Mouse (Mus musculus): Measurements from ENCODE around the gene Dlg4.

Gene Dlg4

DNA sequence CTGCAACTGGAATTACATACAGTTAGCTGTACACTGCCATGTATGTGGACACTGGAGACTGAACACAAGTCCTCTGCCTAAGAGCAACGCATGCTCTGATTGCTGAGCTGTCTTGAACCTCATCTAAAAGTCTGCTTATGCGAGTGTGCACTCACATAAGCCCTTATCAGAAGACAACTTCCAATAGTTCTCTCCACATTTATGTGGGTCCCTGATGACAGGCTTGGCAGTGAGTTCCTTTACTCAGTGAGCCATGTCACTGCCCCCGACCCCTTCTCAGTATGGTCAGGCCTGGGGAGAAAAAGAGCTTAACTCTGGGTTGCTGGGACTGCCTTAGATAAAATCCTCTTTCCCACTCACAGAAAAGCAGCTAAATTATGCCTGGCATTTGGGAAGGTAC is at the start of gene Dlg4:
TSS of gene Dlg4 (plus strand) at position 274 of the 400 bp plus-strand sequence.
- in situ Hi-C loops (cut with MboI; ENCODE audit: low sequenced_read_pairs) = no loop called here

DNA sequence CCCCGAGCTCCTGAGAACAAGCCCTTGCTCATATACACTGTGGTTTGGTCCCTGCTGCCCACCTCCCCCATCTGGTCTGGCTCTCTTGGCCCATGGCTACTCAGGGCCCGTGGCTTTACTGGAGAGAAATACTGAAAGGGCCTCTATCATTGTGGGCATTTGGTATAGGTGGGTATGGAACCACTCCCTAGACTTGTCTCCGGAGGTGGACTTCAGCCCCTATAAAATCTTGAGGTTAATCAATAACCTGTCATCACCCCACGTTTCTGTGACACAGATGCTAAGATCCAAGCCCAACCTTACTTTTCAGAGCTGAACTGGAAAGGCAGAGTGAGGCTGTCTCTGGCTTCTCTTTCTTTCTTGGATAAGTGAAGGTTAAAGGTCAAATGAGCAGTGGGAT is 47.9 kb upstream of the Dlg4 start:
- in situ Hi-C loops (cut with MboI; ENCODE audit: low sequenced_read_pairs) = no loop called here

DNA sequence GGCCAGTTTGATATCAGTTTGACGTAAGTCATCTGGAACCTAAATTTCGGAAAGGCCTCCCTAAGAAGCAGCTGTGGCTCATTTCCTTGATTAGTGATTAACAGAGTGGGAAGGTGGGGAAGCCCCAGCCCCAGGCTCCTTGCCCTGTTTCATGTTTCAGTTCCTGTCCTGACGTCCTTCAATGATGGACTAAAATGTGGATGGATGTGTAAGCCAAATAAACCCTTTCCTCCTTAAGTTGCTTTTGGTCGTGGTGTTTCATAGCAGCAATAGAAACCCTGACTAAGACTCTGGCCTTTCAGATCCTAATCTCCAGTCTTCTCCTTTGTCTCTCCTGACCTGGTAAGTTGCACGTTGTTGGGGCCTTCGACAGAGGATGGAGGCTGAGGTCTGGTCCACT is 46.5 kb upstream of the Dlg4 start:
- in situ Hi-C loops (cut with MboI; ENCODE audit: low sequenced_read_pairs) = no loop called here

DNA sequence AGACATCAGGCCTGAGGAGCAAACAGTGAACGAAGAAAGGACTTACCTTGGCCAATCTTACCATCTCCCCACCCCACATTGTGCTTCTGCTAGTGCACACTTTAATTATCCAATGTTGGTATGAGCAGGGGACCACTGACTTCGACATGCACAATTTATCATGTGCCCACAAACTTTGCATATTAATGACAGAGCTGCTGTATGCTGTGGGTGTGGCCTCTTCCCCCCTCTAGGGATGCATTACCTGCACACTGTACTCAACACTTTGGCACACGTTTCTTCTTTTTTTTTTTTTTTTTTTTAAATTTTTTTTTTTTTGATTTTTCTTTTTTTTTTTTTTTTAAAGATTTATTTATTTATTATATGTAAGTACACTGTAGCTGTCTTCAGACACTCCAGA is 46.0 kb upstream of the Dlg4 start:
- in situ Hi-C loops (cut with MboI; ENCODE audit: low sequenced_read_pairs) = no loop called here

DNA sequence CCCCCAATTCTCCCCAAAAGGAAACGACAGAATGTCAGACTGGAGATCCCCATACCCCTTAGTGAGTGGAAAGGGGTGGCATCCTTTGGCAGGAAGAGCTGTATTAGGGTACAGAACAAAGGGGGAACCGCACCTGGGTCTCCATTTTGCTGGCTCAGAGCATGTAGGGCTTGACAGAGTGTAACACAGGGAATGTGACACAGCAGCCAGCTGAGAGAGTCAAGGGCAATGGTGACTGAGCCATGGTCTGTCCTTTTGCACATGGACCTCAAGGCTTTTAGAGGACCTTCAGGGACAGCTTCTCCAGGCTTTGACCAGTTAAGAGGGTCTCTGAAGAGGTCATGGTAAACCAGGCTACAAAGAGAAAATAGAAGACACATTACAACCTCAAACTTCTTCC is 41.8 kb upstream of the Dlg4 start:
- in situ Hi-C loops (cut with MboI; ENCODE audit: low sequenced_read_pairs) = no loop called here

DNA sequence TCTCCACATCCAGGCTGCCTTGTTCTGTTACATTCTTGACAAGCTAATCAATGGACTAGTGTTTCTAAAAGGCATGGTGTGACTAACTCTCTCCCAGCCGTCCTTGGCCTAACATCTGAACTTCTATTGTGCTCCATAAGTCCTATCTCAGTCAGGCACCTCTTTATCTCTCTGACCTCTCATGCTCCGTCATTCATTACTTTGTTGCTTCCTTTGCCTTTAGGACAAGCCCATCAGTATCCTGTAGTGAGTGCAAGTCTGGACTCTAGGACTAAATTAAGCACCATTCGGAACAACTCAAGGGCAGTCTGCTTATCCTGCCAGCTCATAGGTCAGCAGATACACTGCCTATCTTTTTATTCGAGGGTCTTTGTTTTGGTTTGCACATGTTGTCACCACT is 40.5 kb upstream of the Dlg4 start:
- in situ Hi-C loops (cut with MboI; ENCODE audit: low sequenced_read_pairs) = no loop called here

DNA sequence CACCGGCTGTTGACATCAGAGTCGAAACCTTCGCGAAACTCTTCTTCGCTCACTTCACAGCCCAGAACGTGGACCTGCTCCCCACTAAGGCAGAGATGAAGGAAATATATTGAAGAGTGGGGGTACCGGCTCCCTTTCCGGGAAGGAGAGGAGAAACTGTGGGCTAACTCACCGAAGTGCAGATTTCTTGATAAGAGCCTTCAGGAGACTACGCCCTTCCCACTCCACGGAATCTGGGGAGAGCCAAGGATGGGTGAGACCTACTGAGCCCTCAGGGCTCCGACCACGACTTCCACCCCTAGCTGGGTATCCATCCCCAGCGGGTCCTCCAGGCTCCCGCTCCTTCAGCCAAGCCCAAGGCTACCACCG is 36.9 kb upstream of the Dlg4 start:
- in situ Hi-C loops (cut with MboI; ENCODE audit: low sequenced_read_pairs) = no loop called here

DNA sequence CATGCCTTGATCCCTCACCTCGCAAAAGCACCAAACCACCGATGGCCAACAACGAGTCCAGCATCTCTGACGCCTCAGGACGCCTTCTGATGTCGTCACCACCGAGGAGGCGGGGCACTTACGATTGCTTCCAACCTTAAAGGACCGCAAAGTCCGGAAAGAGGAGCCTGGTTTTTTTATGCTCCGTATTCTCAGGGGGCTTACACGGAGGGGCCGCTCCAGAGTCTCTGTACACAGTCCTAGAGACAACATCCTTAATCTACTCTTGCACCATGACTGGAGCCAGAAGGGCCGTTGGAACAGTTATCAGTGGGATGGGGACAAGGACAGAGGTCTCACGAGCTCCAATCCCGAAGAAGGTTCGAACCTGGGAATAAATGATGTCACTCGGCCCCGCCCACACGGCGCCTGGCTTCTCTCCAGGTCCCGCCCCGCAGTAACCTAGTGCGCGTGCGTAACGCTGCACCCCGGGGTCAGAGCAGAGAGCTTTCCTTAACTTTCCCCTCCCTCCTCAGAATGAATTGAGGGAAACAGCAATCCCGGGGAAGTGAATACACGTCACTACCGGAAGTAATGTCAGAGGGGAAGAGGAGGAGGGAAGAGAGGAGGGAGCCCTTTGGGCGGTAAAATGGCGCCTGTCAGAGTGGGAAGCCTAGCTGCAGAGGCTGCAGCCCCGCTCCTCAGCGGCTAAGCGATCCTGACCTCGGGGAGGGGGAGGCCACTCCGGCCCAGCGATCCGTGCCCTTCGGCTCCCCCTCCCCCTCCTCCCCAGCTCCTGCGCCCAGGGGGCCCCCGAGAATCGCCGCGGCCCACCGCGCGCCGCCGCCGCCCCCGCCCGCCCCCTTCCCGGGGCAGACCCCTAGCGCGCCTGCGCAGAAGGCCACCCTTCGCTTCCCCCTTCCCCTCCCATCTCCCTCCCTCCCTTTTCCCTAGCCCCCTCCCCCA is 36.3 kb upstream of the Dlg4 start:
- in situ Hi-C loops (cut with MboI; ENCODE audit: low sequenced_read_pairs) = no loop called here

DNA sequence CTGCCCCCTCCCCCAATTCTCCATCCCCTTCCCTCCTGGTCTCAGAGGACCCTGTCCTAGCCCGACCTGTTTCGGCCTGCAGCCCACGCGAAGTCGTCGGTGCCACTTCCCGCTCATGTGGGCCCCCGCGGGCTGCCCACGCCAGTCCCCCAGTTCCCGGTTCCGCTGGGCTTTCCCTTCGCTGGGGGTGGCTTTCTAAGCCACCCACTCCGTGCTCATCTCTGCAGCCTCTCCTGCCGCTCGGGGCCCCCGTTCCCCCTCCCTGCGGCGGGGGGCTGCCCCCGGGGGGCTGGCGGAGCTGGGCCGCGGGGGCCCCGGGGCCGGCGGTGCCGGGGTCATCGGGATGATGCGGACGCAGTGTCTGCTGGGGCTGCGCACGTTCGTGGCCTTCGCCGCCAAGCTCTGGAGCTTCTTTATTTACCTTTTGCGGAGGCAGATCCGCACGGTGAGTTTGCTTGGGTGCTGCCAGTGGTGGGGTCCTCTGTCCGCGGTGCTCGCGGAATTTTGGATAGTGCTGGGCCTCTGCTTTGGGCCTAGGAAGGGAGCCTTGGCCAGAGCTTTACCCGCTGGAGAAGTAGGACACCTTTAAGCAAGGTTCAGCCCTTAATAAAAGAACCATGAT is 35.5 kb upstream of the Dlg4 start, which contains the start of gene Ctdnep1:
TSS of gene Ctdnep1 (plus strand) at position 16 of the 622 bp plus-strand sequence.
- in situ Hi-C loops (cut with MboI; ENCODE audit: low sequenced_read_pairs) = no loop called here

DNA sequence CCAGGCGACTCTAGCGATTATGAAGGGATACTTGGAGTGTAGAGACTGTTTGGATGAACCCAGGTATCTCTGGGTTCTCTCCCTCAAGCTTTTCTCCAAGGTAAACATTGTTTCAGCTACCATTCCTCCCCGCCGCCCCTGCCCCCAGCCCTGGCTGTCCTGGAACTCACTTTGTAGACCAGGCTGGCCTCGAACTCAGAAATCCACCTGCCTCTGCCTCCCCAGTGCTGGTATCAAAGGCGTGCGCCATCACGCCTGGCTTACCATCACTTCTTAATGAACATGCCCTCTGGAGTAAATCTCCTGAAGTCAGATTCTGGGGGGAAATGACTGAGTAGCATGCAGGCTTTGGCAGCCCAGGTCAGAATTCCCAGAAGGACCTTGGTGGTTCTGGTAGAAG is 34.5 kb upstream of the Dlg4 start, which contains the start of gene Elp5:
TSS of gene Elp5 (minus strand) at position 293 of the 400 bp plus-strand sequence.
- in situ Hi-C loops (cut with MboI; ENCODE audit: low sequenced_read_pairs) = no loop called here

DNA sequence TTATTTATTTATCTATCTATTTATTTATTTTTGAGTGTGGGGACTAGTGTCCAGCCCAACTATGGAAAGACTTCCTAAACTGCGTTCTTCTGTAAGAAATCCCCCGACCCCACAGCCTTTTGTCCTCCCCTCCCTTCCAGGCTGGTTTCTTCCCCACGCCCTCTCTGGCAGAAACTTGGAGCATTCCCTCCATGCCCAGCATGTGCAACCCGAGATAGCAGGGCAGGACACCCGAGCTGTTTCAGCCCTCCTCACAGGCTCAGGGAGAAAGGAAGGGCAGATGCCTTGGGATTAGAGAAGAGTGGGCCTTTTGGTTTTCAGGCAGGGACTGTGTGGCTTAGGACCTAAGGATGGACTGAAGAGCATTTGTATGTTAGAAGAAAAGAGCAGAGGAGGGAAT is 33.9 kb upstream of the Dlg4 start:
- in situ Hi-C loops (cut with MboI; ENCODE audit: low sequenced_read_pairs) = no loop called here

DNA sequence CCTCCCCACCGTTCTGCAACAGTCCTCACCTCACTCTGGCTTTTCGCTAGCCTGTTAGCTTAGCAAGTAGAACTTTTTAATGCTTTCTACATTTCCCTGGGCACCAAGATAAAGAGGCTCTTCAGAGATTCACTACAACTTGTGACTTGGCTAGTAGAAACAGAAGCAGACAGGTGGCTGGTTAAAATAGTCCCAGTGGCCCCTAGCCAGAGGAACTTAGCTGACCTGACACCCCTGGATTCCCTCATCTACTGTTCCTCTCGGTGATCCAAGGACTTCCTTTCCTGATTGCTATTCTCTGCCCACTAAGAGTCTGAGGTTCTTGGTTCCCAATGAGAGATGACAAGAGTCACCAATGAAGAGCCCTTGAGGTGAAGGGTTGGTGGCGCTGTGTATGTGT is 33.4 kb upstream of the Dlg4 start:
- in situ Hi-C loops (cut with MboI; ENCODE audit: low sequenced_read_pairs) = no loop called here

DNA sequence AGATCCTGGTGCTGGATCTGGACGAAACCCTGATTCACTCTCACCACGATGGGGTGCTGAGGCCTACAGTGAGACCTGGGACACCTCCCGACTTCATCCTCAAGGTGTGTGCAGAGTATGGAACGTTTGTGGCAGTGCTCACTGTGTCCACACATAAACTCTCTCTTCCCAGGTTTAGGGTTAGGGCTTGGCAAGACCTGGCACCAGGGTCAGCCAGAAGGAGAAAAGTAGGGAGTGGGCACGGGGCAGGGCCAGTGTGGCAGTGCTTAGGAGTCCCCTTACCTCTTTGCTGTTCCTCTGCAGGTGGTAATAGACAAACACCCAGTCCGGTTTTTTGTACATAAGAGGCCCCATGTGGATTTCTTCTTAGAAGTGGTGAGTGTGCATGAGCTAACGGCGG is 32.3 kb upstream of the Dlg4 start:
- in situ Hi-C loops (cut with MboI; ENCODE audit: low sequenced_read_pairs) = no loop called here

DNA sequence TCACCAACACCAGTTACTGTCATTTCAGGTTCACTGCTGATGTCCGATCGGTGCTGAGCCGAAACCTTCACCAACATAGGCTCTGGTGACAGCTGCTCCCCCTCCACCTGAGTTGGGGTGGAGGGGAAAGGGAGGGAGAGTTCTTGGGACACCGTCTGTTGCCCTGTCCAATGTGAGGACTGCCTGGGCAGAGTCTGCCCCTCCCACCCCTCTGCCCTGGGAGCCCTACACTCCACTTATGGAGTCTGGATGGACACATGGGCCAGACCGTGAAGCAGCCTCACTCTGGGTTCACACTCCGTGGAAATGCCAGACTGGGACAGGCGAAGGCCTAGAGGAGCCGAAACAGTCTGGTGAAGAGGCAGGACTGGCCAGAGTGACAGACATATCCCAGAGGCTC is 26.8 kb upstream of the Dlg4 start:
- in situ Hi-C loops (cut with MboI; ENCODE audit: low sequenced_read_pairs) = no loop called here

DNA sequence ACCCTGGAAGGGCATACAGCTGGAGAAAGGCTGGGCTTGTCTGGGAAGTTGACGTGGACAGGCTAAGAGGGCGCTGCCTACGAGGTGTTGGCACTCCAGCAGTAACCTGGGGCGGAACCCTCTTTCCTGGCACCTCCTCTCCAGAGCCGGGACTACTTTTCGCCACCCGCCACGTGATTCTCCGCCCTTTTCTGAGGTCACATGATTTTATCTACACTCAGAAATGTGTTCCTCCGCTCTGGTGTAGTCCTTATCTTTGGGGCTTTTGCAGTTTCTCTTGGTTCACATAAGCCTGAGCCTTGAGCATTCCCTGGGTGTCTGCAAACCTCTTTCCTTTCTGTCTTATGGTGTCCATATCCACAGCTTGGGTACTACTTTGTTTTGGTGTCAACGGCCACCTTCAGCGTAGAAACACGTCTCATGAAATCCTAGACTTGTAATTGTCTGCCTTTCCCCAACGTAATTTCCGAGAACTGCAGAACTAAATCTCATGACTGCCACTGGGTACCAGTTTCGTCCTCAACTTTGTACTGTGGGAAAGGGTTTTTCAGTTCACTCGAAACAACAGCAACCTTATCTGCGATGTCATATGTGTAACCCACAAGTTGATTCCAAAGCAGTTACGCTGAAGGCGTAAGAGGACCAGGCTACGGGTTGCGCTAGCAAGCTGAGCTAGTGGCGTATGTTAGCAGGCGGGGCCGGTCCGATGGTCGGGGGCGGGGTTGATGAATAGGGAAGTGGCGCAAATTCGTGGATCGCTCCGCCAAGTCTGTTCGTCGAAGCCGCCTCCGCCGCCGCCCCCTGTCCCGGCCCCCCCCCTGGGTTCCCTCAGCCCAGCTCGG is 25.7 kb upstream of the Dlg4 start, which contains the start of gene Gabarap:
TSS of gene Gabarap (plus strand) at position 294 of the 842 bp plus-strand sequence.
- in situ Hi-C loops (cut with MboI; ENCODE audit: low sequenced_read_pairs) = no loop called here

DNA sequence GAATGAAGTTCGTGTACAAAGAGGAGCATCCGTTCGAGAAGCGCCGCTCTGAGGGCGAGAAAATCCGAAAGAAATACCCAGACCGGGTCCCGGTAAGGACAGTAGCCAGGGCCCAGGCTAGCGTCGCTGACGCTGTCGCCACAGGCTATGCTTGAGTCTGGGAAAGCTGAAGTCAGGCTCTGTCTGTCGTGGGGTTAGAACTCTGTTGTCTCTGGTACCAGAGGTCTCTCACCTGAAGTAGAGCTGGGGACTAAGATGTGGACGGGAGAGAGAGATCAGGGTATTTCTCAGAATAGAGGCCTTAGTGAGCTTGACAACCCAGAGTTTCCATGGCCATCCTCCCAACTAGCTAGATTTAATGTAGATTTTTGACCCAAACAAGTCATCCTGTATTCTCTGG is 25.0 kb upstream of the Dlg4 start:
- in situ Hi-C loops (cut with MboI; ENCODE audit: low sequenced_read_pairs) = no loop called here

DNA sequence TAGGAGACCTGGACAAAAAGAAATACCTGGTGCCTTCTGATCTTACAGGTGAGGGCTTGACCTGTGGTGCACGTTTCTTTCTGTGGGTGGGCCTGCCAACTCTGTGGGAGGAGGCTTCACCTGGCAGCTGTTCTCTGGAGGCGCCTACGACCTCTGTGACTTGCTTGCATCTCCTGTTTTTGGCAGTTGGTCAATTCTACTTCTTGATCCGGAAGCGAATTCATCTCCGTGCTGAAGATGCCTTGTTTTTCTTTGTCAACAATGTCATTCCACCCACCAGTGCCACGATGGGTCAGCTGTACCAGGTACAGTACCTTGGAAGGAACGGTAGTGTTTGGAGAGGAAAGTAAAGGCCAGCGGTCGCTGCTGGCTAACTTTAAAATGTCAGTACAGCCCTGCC is 24.3 kb upstream of the Dlg4 start:
- in situ Hi-C loops (cut with MboI; ENCODE audit: low sequenced_read_pairs) = no loop called here

DNA sequence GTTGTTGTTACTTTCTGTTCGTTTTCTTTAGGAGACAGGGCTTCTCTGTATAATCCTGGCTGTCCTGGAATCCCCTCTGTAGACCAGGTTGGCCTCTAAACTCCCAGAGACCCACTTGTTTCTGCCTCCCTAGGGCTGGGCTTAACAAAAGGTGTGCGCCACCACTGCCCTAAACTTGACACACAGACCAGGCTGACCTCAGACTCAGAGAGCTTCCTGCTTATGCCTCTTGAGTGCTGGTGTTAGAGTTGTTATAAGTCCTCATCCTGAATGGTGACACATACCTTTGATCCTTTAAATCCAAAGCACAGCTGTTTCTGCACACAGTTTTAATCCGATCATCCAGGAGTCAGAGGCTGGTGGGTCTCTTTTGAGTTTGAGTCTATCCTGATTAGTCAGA is 23.8 kb upstream of the Dlg4 start:
- in situ Hi-C loops (cut with MboI; ENCODE audit: low sequenced_read_pairs) = no loop called here

DNA sequence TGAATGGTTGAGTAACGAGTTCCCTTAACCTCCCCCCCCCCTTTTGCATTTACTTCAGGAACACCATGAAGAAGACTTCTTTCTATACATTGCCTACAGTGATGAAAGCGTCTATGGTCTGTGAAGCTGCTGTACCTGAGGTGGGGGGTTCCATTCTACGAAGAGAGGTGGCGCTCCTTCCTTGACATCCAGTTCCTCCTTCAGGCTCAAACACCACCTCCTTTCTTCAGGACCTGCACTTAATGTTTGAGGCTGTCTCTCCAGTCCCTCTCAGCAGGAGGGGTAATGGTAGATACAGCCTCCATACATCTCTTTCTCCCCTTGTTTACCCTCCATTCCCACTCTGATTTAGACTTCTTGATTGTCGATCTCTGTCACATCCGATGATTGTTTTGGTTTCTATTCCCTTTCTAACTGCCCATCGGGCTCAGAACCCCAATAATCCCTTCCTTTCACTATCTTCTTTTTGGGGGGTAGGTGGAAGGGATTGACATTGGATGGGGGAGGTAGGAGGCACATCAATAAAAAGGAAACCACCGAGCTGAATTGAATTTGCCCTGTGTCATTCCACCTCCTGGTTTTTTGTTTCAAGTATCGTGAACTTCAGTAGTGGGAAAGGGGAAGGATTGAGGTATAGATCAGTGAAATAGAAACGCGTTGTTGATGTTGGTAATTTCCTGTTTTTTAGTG is 22.2 kb upstream of the Dlg4 start:
- in situ Hi-C loops (cut with MboI; ENCODE audit: low sequenced_read_pairs) = no loop called here

DNA sequence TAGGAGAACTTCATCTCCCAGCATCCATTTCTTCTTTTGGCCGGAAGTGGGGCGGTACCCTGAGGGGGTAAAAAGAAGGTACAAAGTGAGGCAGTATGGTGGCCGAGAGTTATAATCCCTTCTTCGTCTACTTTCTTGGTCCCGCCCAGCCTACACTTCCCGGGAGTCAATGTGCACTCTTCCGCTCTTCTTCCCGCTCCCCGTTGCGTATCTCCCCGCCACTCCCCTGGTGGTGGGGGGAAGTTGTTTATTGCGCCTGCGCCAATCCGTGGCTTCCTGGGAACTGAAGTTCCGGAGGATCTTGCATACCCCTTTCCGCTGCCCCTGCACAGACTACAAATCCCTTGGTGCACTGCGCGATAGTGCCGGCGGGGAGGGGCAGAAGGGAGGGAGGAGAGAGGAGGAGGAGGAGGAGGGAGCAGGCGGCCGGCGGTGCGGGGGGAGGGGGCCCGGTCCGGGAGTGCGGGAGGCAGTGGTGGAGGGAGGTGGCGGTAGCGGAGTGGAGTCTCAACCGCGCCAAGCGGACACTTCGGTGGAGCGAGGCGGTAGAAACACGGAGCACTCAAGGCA is 21.3 kb upstream of the Dlg4 start, which contains the start of gene Phf23:
TSS of gene Phf23 (plus strand) at position 387 of the 570 bp plus-strand sequence.
- in situ Hi-C loops (cut with MboI; ENCODE audit: low sequenced_read_pairs) = no loop called here

Measured in CH12F3 (cell line).